Mouse (Mus musculus) v-Abl transformed pro-B cells (cell line): ENCODE measurements around the gene D730048I06Rik.
"Not testable (repeated sequence)": the region's sequence is repeated elsewhere in the genome, so short reads cannot be mapped to it uniquely, and the experiment has no call there.

ENCODE experiments used
- in situ Hi-C, 2 experiments: fragments of 400-800 bp; cut with MboI; formaldehyde crosslinking; loops; one replicate each; pipeline ENCODE4 v1.15.1; 2025; ENCODE audit not compliant: unreplicated experiment in 2 of 2

Gene D730048I06Rik

DNA sequence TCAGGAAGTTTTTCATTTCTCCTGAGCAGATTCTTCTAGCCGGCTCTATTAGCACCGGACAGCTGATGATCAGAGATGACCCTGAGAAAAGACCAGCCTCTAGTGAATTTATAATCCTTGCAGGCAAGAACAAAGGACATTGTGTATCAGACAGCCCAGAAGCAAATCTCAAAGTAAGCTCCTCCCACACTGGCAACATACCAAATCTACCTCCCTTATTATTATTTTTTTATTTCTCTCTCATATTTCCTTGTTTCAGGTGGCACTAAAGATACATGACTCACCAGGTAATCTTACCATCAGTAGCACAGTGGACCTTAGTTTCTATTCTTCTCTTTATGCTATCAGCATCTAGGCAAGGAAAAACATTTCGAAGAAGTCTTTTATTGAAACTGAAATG is at the start of gene D730048I06Rik, which contains the start of gene Gm27235:
D730048I06Rik (minus strand) TSS at position 112 of the 400 bp plus-strand sequence.
Gm27235 (minus strand) TSS at position 101 of the 400 bp plus-strand sequence.
- in situ Hi-C loops, result no loop called here

- in situ Hi-C loops, result not testable (repeated sequence)
Measured at GRCm38 (mm10) chr9:35817881-35818280, 28.0 kb upstream of the D730048I06Rik start.

GRCm38 (mm10) chr9:35798146-35798545 is 8.2 kb upstream of the D730048I06Rik start:
- in situ Hi-C loops, result no loop called here

DNA sequence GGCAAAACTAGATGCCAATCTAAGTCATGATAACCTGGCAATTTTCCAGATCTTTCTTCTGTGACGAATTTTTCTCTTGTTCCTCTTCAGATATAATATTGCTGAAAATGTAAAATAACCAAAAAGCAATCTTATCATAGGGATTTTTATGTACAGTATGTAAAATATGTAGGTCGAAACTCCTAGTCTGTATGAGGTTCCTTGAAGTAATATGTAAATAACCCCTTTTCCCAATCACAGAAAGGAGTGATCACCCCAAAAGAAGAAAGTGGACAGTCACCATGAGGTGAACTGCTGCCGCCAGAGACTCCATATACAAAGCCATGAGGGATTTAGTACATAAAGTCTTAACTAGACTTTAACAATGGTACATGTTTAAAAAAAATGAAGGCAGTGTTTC is 11.9 kb downstream of the D730048I06Rik start, which contains the start of gene Gm17727:
Gm17727 (minus strand) TSS at position 101 of the 400 bp plus-strand sequence.
- in situ Hi-C loops, result no loop called here

DNA sequence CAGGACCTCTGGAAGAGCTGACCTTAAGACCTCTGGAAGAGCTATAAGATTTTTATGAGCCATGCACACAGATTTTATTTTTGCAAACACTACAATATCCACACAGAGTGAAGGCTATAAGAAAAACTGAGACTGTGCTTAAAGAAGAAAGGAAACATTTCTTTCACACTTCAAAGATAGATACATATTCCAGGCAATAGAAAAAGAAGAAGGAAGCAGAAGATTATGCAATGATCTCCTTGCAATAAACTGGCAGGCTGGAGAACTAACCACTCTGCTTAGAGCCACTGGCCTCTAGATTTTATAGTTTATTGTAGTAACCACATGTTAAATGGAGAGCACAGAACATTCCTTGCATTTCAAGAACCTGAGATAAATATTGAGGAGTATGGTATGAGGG is 33.1 kb downstream of the D730048I06Rik start:
- in situ Hi-C loops, result no loop called here

GRCm38 (mm10) chr9:35740749-35741148 is 49.2 kb downstream of the D730048I06Rik start, which contains the start of gene Gm17677:
Gene Gm17677, plus strand, starts transcription at chr9:35741049.
- in situ Hi-C loops, result no loop called here
